Mouse (Mus musculus): Measurements from ENCODE around the gene Plekha1. TPM values are rescaled to one million over a fixed set of nuclear protein-coding genes. Genes with fewer than 3 reads are reported as not detected.

The Plekha1 gene
- 40.4 and 52.6 TPM in 2 replicates for polyA plus RNA-seq (2015; fragmentation: Nextera tagmentation; extraction: Ambion mirVana)

DNA sequence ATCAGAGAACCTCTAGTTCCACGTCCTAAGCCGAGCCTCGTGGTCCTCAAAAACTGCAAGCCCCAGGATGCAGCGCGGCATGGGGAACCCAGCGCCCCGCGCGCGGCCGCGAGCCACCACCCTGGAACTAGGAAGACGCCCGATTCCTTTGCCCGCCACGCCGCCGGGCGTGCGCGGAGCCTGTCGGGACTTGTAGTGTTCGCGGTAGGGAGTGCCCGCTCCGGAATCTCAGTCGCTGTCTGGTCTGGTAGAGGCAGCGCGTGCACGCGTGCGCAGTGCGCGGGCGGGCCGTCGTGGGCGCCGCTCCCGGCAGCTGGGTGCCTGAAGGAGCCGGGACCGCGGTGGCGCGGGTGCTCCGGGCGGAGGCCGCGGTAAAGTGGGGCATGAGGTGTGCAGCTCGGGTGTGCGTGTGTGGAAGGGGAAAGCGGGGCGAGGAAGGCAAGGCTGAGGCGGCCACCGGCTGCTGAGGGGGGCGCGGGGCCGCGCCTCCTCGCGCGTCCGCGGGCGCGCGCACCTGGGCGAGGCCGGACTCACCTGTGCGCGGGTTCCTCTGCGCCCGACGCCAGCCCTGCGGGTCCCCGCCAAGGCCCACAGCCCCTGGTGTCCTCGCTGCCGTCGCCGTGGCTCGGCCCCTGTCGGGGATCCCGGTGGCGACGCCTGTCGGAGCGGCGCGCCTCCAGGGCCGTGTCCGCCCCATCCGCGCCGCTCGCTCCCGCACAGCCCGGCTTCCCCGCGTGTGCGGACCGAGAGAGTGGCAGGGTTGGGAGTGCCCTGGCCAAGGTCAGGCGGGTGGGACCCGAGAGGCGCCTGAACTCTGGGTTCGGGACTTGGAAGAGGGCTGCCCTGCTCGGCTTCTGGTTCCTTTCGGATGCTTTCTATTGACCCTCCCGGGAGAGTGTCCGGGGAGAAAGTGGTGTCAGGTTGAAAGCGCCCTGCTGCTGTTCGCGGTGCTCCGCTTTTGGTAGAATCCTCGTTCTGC, at the start of gene Plekha1:
TSS of gene Plekha1 (plus strand) at position 144 of the 979 bp plus-strand sequence.
- H3K4me3 ChIP-seq: peak within 1 kb of the TSS; percentile 83
- peak; percentile 94 for ATAC-seq (ENCODE audit: insufficient number of reproducible peaks, insufficient read depth, low FRiP score, low TSS enrichment, low read depth)
- H3K36me3 ChIP-seq: no peaks in the 10 kb centered on the region
- peak within 1 kb of the TSS; percentile 84 for H3K9ac ChIP-seq
- H3K4me2 ChIP-seq: peak within 1 kb of the TSS; percentile 75
- no peaks in the 10 kb centered on the region for H3K27me3 ChIP-seq
- H3K9me3 ChIP-seq: no peaks in the 10 kb centered on the region
- H3K27ac ChIP-seq: peak within 1 kb of the TSS; percentile 73; the same call in 1 of the 2 replicates
- WGBS: under 1% methylated on average over 103 of the region's 114 CpGs
- H3K4me1 ChIP-seq: peaks cover 12% of the 10 kb centered on the region

- no peaks in the 10 kb centered on the region for H3K36me3 ChIP-seq
- WGBS: 79% methylated on average over 7 of the region's 7 CpGs
- H3K4me2 ChIP-seq: no peak overlapping the region
- H3K27me3 ChIP-seq: no peaks in the 10 kb centered on the region
- no peak overlapping the region for H3K27ac ChIP-seq
- H3K9me3 ChIP-seq: no peaks in the 10 kb centered on the region
- ATAC-seq (ENCODE audit: insufficient number of reproducible peaks, insufficient read depth, low FRiP score, low TSS enrichment, low read depth): no peak
- H3K4me1 ChIP-seq: no peaks in the 10 kb centered on the region
- H3K4me3 ChIP-seq: no peak overlapping the region
- H3K9ac ChIP-seq: no peak overlapping the region
Measured at GRCm38 (mm10) chr7:130816243-130816642, 49.3 kb upstream of the Plekha1 start.

GRCm38 (mm10) chr7:130818813-130819212, 46.7 kb upstream of the Plekha1 start:
- no peak for ATAC-seq (ENCODE audit: insufficient number of reproducible peaks, insufficient read depth, low FRiP score, low TSS enrichment, low read depth)
- Histone ChIP-seq H3K4me3 (no peak overlapping the region), H3K27ac (no peak overlapping the region), H3K4me2 (no peak overlapping the region), H3K36me3 (no peaks in the 10 kb centered on the region), H3K4me1 (no peaks in the 10 kb centered on the region), H3K9me3 (no peaks in the 10 kb centered on the region), H3K9ac (no peak overlapping the region), H3K27me3 (no peaks in the 10 kb centered on the region)
- WGBS: 69% methylated on average over 5 of the region's 5 CpGs

- no peaks in the 10 kb centered on the region for H3K27me3 ChIP-seq
- WGBS: 75% methylated on average over 10 of the region's 10 CpGs
- no peak for ATAC-seq (ENCODE audit: insufficient number of reproducible peaks, insufficient read depth, low FRiP score, low TSS enrichment, low read depth)
- H3K27ac ChIP-seq: no peak overlapping the region
- no peak overlapping the region for H3K9ac ChIP-seq
- no peaks in the 10 kb centered on the region for H3K36me3 ChIP-seq
- no peaks in the 10 kb centered on the region for H3K4me1 ChIP-seq
- no peak overlapping the region for H3K4me2 ChIP-seq
- H3K4me3 ChIP-seq: no peak overlapping the region
- H3K9me3 ChIP-seq: no peaks in the 10 kb centered on the region
Measured at GRCm38 (mm10) chr7:130819624-130820023, 45.9 kb upstream of the Plekha1 start.

GRCm38 (mm10) chr7:130823992-130824391, 41.6 kb upstream of the Plekha1 start:
- Histone ChIP-seq H3K4me3 (no peak overlapping the region), H3K4me1 (no peaks in the 10 kb centered on the region), H3K27ac (no peak overlapping the region), H3K4me2 (no peak overlapping the region), H3K36me3 (no peaks in the 10 kb centered on the region), H3K9ac (no peak overlapping the region), H3K9me3 (no peaks in the 10 kb centered on the region), H3K27me3 (no peaks in the 10 kb centered on the region)
- ATAC-seq (ENCODE audit: insufficient number of reproducible peaks, insufficient read depth, low FRiP score, low TSS enrichment, low read depth): no peak
- 69% methylated on average over 9 of the region's 9 CpGs for WGBS

DNA sequence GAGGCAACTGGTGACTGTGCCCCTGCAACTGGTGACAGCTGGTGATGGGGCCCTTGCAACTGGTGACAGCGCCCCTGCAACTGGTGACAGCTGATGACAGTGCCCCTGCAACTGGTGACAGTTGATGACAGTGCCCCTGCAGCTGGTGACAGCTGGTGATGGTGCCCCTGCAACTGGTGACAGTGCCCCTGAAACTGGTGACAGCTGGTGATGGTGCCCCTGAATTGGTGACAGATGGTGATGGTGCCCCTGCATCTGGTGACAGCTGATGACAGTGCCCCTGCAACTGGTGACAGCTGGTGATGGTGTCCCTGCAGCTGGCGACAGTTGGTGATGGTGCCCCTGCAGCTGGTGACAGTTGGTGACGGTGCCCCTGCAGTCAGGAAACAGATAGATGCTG, 39.2 kb upstream of the Plekha1 start:
- Histone ChIP-seq H3K36me3 (no peaks in the 10 kb centered on the region), H3K27me3 (no peaks in the 10 kb centered on the region), H3K27ac (no peak overlapping the region), H3K9ac (no peak overlapping the region), H3K4me3 (no peak overlapping the region), H3K9me3 (no peaks in the 10 kb centered on the region), H3K4me2 (no peak overlapping the region), H3K4me1 (0 out of 2 replicates have a peak, but pooled peaks cover 2% of the 10 kb centered on the region)
- WGBS: 74% methylated on average over 3 of the region's 3 CpGs
- ATAC-seq (ENCODE audit: insufficient number of reproducible peaks, insufficient read depth, low FRiP score, low TSS enrichment, low read depth): no peak

DNA sequence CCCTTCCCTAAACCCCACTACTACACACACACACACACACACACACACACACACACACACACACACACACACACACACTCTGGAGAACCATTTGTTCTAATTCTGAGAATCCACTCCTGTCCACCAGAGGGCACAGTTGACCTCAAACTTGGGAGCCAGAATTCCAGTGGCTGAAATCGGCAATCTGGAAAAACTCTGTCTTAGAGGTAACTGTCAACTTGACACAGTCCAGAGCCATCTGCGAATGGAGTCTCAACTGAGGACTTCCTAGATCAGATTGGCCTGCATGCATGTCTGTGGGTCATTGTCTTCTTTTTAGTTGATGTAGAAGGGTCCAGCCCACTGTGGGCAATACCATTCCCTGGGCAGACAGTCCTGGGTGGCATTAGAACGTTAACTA, 38.1 kb upstream of the Plekha1 start:
- Histone ChIP-seq H3K27ac (no peak overlapping the region), H3K9me3 (no peaks in the 10 kb centered on the region), H3K4me2 (no peak overlapping the region), H3K27me3 (no peaks in the 10 kb centered on the region), H3K9ac (no peak overlapping the region), H3K4me3 (no peak overlapping the region), H3K36me3 (no peaks in the 10 kb centered on the region), H3K4me1 (0 out of 2 replicates have a peak, but pooled peaks cover 2% of the 10 kb centered on the region)
- no peak for ATAC-seq (ENCODE audit: insufficient number of reproducible peaks, insufficient read depth, low FRiP score, low TSS enrichment, low read depth)
- 54% methylated on average over 3 of the region's 3 CpGs for WGBS

GRCm38 (mm10) chr7:130827844-130828403, 37.6 kb upstream of the Plekha1 start:
- Histone ChIP-seq H3K9me3 (no peaks in the 10 kb centered on the region), H3K4me2 (no peak overlapping the region), H3K9ac (no peak overlapping the region), H3K36me3 (no peaks in the 10 kb centered on the region), H3K27me3 (no peaks in the 10 kb centered on the region), H3K27ac (no peak overlapping the region), H3K4me1 (0 out of 2 replicates have a peak, but pooled peaks cover 2% of the 10 kb centered on the region), H3K4me3 (no peak overlapping the region)
- WGBS: 87% methylated on average over 9 of the region's 9 CpGs
- ATAC-seq (ENCODE audit: insufficient number of reproducible peaks, insufficient read depth, low FRiP score, low TSS enrichment, low read depth): no peak

DNA sequence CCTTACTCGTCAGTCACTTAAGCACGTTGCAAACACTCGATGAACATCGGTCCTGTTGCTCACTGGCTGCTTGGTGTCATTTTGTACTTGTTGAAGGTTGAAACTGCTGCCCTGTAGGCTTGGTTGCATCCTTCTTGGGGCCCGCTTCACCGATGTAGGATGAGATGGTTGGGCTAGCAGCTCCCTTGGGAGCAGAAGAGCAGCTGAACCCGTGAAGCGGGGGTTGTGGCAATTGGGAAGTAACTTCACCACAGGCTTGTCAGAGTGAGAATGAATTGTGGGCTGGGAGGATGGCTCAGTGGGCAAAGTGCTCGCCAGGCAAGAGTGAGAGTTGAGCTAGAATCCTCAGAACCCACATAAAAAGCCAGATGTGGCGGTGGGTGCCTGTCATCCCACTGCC, 37.1 kb upstream of the Plekha1 start:
- Histone ChIP-seq H3K36me3 (no peaks in the 10 kb centered on the region), H3K27ac (no peak overlapping the region), H3K9me3 (no peaks in the 10 kb centered on the region), H3K4me3 (no peak overlapping the region), H3K4me2 (no peak overlapping the region), H3K9ac (no peak overlapping the region), H3K4me1 (0 out of 2 replicates have a peak, but pooled peaks cover 2% of the 10 kb centered on the region), H3K27me3 (no peaks in the 10 kb centered on the region; the same call in 1 of the 2 replicates)
- WGBS: 87% methylated on average over 10 of the region's 10 CpGs
- no peak for ATAC-seq (ENCODE audit: insufficient number of reproducible peaks, insufficient read depth, low FRiP score, low TSS enrichment, low read depth)

GRCm38 (mm10) chr7:130831586-130831985, 34.0 kb upstream of the Plekha1 start:
- no peak overlapping the region for H3K27ac ChIP-seq
- no peak overlapping the region for H3K9ac ChIP-seq
- H3K4me2 ChIP-seq: no peak overlapping the region
- peaks cover 7% of the 10 kb centered on the region for H3K27me3 ChIP-seq
- peaks cover 13% of the 10 kb centered on the region; the same call in 1 of the 2 replicates for H3K4me1 ChIP-seq
- H3K4me3 ChIP-seq: no peak overlapping the region
- no peaks in the 10 kb centered on the region for H3K9me3 ChIP-seq
- no peaks in the 10 kb centered on the region for H3K36me3 ChIP-seq
- ATAC-seq (ENCODE audit: insufficient number of reproducible peaks, insufficient read depth, low FRiP score, low TSS enrichment, low read depth): no peak
- WGBS: 93% methylated on average over 5 of the region's 5 CpGs

DNA sequence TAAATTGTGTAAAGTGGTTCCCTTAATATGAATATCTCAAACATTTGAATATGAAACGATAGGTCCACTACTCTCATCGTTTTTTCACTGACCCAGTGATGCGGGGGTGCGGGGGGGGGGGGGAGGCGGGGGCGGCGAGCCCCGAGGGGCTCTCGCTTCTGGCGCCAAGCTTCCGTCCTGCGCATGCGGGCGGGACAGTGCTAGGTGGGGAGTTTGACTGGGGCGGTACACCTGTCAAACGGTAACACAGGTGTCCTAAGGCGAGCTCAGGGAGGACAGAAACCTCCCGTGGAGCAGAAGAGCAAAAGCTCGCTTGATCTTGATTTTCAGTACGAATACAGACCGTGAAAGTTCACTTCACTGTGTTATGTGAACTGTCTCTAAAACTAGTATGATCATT, 31.3 kb upstream of the Plekha1 start:
- no peak overlapping the region for H3K9ac ChIP-seq
- WGBS: 12% methylated on average over 21 of the region's 21 CpGs
- H3K4me2 ChIP-seq: peak overlapping the region; percentile 21; the same call in 1 of the 2 replicates
- peaks cover 7% of the 10 kb centered on the region for H3K27me3 ChIP-seq
- ATAC-seq (ENCODE audit: insufficient number of reproducible peaks, insufficient read depth, low FRiP score, low TSS enrichment, low read depth): peak; percentile 97
- no peaks in the 10 kb centered on the region for H3K36me3 ChIP-seq
- H3K4me3 ChIP-seq: no peak overlapping the region
- no peaks in the 10 kb centered on the region for H3K9me3 ChIP-seq
- no peak overlapping the region for H3K27ac ChIP-seq
- H3K4me1 ChIP-seq: peaks cover 22% of the 10 kb centered on the region; the same call in 1 of the 2 replicates

All from embryonic facial prominence, embryonic 13.5 days (tissue).